Mouse (Mus musculus): Measurements from ENCODE around the gene Yy1.
A peak's percentile ranks its signal among the peaks of the same experiment; 100 is the strongest.

Yy1 gene

GRCm38 (mm10) chr12:108768196-108768854, 24.4 kb upstream of the Yy1 start:
- DNase-seq (ENCODE audit: low spot score), result no peak

GRCm38 (mm10) chr12:108780108-108780877, 12.5 kb upstream of the Yy1 start:
- no peak for DNase-seq (ENCODE audit: low spot score)

- DNase-seq (ENCODE audit: low spot score), result no peak
Observed at GRCm38 (mm10) chr12:108785161-108785560, 7.6 kb upstream of the Yy1 start.

GRCm38 (mm10) chr12:108787329-108787728, 5.4 kb upstream of the Yy1 start:
- DNase-seq (ENCODE audit: low spot score), result no peak

- peak; percentile 80 for DNase-seq (ENCODE audit: low spot score)
Observed at GRCm38 (mm10) chr12:108792152-108792545, 624 bp upstream of the Yy1 start.

GRCm38 (mm10) chr12:108793453-108793941, 724 bp downstream of the Yy1 start:
- DNase-seq (ENCODE audit: low spot score), result peak; percentile 55

GRCm38 (mm10) chr12:108794078-108794711, 1.4 kb downstream of the Yy1 start:
- peak; percentile 80 for DNase-seq (ENCODE audit: low spot score)

GRCm38 (mm10) chr12:108794979-108795537, 2.3 kb downstream of the Yy1 start:
- DNase-seq (ENCODE audit: low spot score), result no peak

- DNase-seq (ENCODE audit: low spot score), result no peak
Observed at GRCm38 (mm10) chr12:108801613-108802012, 8.8 kb downstream of the Yy1 start.

- DNase-seq (ENCODE audit: low spot score), result no peak
Observed at GRCm38 (mm10) chr12:108804388-108804787, 11.6 kb downstream of the Yy1 start.

- no peak for DNase-seq (ENCODE audit: low spot score)
Observed at GRCm38 (mm10) chr12:108808465-108808864, 15.7 kb downstream of the Yy1 start.

- no peak for DNase-seq (ENCODE audit: low spot score)
Observed at GRCm38 (mm10) chr12:108809771-108810170, 17.0 kb downstream of the Yy1 start.

GRCm38 (mm10) chr12:108810309-108810708, 17.5 kb downstream of the Yy1 start:
- no peak for DNase-seq (ENCODE audit: low spot score)

GRCm38 (mm10) chr12:108811133-108811532, 18.4 kb downstream of the Yy1 start:
- peak; percentile 44 for DNase-seq (ENCODE audit: low spot score)

- DNase-seq (ENCODE audit: low spot score), result no peak
Observed at GRCm38 (mm10) chr12:108812463-108812862, 19.7 kb downstream of the Yy1 start.

- DNase-seq (ENCODE audit: low spot score), result no peak
Observed at GRCm38 (mm10) chr12:108814470-108814869, 21.7 kb downstream of the Yy1 start.

GRCm38 (mm10) chr12:108816569-108816968, 23.8 kb downstream of the Yy1 start:
- no peak for DNase-seq (ENCODE audit: low spot score)

GRCm38 (mm10) chr12:108820461-108820860, 27.7 kb downstream of the Yy1 start:
- no peak for DNase-seq (ENCODE audit: low spot score)

- DNase-seq (ENCODE audit: low spot score), result no peak
Observed at GRCm38 (mm10) chr12:108823036-108823435, 30.3 kb downstream of the Yy1 start.

- no peak for DNase-seq (ENCODE audit: low spot score)
Observed at GRCm38 (mm10) chr12:108824225-108824874, 31.6 kb downstream of the Yy1 start.

GRCm38 (mm10) chr12:108825561-108826224, 32.9 kb downstream of the Yy1 start:
- no peak for DNase-seq (ENCODE audit: low spot score)

Measured in layer of hippocampus, adult 11-12 months (tissue).